Mouse (Mus musculus): Measurements from ENCODE around the gene Fam214a. TPM values are rescaled to one million over a fixed set of nuclear protein-coding genes. Genes with fewer than 3 reads are reported as not detected.

The Fam214a gene
- 10.6 and 11.9 TPM in 2 replicates for polyA plus RNA-seq (2015; fragmentation: Nextera tagmentation; extraction: Ambion mirVana)

DNA sequence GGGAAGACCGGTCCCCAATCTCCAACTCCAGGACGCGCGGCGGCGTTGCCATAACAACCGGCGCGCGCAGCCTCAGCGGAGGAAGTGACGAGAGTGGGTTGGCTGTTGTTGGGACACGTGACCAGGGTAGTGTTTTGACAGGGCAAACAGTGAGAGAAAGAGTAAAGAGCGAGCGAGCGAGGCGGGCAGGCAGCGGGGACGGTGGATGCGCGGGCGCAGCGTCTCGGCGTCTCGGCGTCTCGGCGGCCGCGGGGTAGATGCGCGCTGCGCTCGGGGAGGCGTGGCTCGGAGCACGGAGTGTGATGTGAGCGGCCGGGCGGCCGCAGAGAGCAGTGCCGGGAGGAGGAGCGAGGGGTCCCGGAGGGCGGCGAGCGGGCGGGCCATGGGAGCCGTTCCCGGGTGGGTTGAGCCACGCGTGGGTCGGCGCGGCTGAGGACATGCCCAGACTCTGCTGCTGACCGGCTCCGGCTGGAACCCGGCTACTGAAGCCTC lies at the start of gene Fam214a:
Fam214a (plus strand) TSS at position 129 of the 492 bp plus-strand sequence.
- H3K9ac ChIP-seq = peak within 1 kb of the TSS; percentile 88
- H3K27me3 ChIP-seq = no peaks in the 10 kb centered on the region
- H3K4me2 ChIP-seq (replicated peaks) = peak within 1 kb of the TSS; percentile 89
- peaks cover 16% of the 10 kb centered on the region for H3K4me1 ChIP-seq
- peak; percentile 97 for ATAC-seq (ENCODE audit: low FRiP score, low read depth)
- peak within 1 kb of the TSS; percentile 89 for H3K27ac ChIP-seq
- H3K36me3 ChIP-seq = peaks cover 4% of the 10 kb centered on the region
- peak within 1 kb of the TSS; percentile 96 for H3K4me3 ChIP-seq
- 0% methylated on average over 54 of the region's 59 CpGs for WGBS
- no peaks in the 10 kb centered on the region for H3K9me3 ChIP-seq

DNA sequence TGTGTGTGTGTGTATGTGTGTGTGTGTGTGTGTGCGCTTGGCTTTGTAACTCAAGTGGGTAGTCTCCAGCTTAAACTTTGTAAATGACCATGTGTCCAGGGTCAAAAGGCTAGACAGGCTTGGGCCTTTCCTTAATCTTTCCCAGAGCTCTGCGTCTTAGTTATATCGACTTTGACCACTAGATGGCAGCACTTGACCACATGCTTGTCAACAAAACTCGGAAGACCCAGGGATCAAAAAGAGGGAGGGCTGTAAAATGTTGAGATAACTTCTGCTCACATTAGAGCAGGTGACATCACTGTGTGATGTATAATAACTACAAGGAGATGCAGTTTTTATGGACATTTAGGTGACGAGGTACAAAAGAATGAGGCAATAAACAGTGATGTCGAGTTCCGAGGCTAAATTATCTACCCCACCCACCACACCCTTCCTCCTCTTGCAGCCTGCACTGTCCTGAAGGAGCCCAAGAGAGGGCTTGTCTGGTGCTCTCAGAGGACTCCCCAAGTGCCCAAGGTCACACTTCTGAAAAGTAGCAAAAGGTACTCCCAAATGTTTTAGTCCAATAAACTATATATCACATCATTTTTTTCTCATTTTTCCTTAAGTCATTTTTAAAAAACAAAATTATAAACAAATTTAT lies 47.7 kb upstream of the Fam214a start:
- peak; percentile 54 for ATAC-seq (ENCODE audit: low FRiP score, low read depth)

DNA sequence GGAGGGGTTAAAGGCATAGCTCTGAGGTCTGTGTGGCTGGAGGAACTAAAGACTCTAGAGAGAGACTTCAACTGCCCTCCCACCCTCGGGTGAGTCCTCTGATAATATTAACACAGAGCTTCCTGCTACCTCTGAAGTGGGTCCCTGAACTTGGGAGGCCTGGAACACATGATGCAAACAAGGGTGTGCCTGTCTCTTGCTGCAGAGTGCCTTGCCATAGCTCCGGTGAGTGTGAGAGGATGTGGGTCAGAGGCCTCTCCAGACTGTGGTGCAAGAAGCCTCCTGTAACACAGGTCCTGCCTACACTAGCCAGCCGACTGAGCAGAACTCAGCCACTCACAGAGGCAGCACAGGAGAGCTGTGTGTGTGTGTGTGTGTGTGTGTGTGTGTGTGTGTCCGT lies 45.7 kb upstream of the Fam214a start:
- Histone ChIP-seq H3K27me3 (no peaks in the 10 kb centered on the region), H3K36me3 (no peaks in the 10 kb centered on the region), H3K27ac (no peak overlapping the region), H3K4me3 (no peak overlapping the region), H3K4me2 (replicated peaks) (no peak overlapping the region), H3K9ac (no peak overlapping the region; the same call in 1 of the 2 replicates), H3K4me1 (peaks cover 5% of the 10 kb centered on the region), H3K9me3 (no peaks in the 10 kb centered on the region)
- WGBS = 40% methylated on average over 4 of the region's 4 CpGs
- ATAC-seq (ENCODE audit: low FRiP score, low read depth) = no peak; the same call in 1 of the 2 replicates

More for the DNA sequence above, 47.7 kb upstream of the Fam214a start:
- Histone ChIP-seq H3K9ac (no peak overlapping the region), H3K36me3 (no peaks in the 10 kb centered on the region), H3K4me2 (replicated peaks) (no peak overlapping the region), H3K4me1 (no peaks in the 10 kb centered on the region), H3K9me3 (no peaks in the 10 kb centered on the region), H3K27ac (no peak overlapping the region), H3K27me3 (no peaks in the 10 kb centered on the region), H3K4me3 (no peak overlapping the region)
- WGBS = 8% methylated on average over 7 of the region's 7 CpGs

DNA sequence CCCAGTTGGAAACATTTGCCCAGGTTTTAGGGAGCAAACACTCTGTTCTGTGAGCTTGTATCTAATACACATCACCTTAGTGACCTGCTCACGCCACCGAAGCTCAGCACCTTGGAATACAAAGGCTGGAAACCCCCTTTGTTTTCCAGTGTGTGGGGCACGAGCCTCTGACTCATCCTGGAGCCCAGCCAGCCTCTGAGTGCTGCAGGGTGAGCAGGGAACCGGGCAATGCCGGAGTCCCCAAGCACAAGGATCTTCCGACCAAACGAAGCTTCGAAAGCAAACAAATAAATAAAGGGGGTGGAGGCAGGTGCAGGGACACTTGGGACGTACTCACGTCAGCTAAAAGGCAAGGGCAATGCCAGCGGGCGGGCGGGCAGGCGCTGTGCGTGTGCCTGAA lies 43.4 kb upstream of the Fam214a start:
- Histone ChIP-seq H3K27me3 (no peaks in the 10 kb centered on the region), H3K36me3 (no peaks in the 10 kb centered on the region), H3K9me3 (no peaks in the 10 kb centered on the region), H3K4me3 (no peak overlapping the region), H3K27ac (no peak overlapping the region), H3K4me1 (peaks cover 16% of the 10 kb centered on the region), H3K9ac (no peak overlapping the region), H3K4me2 (replicated peaks) (no peak overlapping the region)
- no peak for ATAC-seq (ENCODE audit: low FRiP score, low read depth)
- 79% methylated on average over 15 of the region's 15 CpGs for WGBS

DNA sequence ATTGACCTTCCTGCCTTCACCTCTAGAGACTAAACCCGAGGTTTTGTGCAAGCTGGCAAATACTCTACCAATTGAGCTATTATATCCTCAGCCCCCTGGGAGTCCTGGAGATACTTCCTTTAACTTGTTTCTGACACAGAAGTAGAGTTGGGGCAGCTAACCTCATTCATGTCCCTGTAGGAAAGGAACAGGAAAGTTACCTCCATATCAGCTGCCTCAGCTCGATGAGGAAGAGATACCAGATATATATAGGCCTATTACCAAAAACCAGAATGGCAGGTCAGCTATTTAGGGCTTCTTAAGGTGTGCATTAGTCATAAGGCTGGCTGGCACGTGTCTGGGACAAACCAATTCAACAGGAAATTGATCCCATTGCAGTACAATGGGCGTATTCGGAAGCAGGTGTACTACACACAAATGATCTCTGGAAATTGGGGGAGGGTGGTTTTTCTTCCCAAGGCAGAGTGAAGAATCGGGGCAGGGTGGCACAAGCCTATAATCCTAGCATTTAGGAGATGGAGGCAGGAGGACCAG lies 42.4 kb upstream of the Fam214a start:
- no peak overlapping the region for H3K9ac ChIP-seq
- H3K36me3 ChIP-seq = no peaks in the 10 kb centered on the region
- H3K4me1 ChIP-seq = peaks cover 16% of the 10 kb centered on the region
- no peak overlapping the region for H3K4me2 ChIP-seq (replicated peaks)
- no peaks in the 10 kb centered on the region for H3K9me3 ChIP-seq
- no peak for ATAC-seq (ENCODE audit: low FRiP score, low read depth)
- WGBS = 86% methylated on average over 6 of the region's 6 CpGs
- H3K4me3 ChIP-seq = no peak overlapping the region
- no peak overlapping the region for H3K27ac ChIP-seq
- no peaks in the 10 kb centered on the region for H3K27me3 ChIP-seq

DNA sequence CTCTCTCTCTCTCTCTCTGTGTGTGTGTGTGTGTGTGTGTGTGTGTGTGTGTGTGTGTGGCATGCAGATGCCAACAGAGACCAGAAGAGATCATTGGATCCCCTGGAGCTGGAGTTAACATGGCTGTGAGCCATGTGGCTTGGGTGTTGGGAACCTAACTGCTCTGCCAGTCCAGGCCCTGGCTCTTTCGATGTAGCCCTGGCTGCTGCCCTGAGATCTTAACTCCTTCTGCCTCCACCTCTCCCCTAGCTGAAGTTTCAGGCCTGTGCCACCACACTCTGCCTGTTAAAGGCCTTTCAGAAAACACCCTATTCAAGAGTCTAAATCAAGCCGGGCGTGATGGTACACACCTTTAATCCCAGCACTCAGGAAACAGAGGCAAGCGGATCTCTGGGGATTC lies 41.3 kb upstream of the Fam214a start:
- H3K4me1 ChIP-seq = peaks cover 16% of the 10 kb centered on the region
- 75% methylated on average over 4 of the region's 4 CpGs for WGBS
- H3K9me3 ChIP-seq = no peaks in the 10 kb centered on the region
- no peak overlapping the region for H3K4me2 ChIP-seq (replicated peaks)
- no peak overlapping the region for H3K27ac ChIP-seq
- H3K27me3 ChIP-seq = no peaks in the 10 kb centered on the region
- no peaks in the 10 kb centered on the region for H3K36me3 ChIP-seq
- no peak overlapping the region for H3K4me3 ChIP-seq
- ATAC-seq (ENCODE audit: low FRiP score, low read depth) = no peak
- no peak overlapping the region for H3K9ac ChIP-seq

DNA sequence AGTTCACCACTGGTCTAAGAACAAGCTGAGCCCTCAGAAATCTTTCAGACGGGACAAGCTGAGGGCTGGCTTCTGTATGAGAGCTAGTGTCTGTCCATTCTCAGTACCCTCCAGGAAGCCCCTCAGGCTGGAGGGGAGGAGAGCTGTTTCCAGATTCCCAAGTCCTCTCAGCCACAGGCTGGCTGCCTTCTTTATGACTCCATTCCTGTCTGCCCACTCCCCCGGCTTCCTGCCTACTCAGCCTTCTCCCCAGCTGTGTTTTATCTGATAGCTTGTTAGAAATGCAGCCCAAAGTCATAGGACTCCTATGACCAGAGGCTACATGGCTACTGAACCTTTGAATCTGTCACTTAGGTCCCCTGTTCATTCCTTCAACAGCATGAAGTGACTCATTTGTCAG lies 40.8 kb upstream of the Fam214a start:
- WGBS = 15% methylated on average over 2 of the region's 2 CpGs
- Histone ChIP-seq H3K36me3 (no peaks in the 10 kb centered on the region), H3K9ac (no peak overlapping the region), H3K4me2 (replicated peaks) (no peak overlapping the region), H3K4me3 (no peak overlapping the region), H3K27me3 (no peaks in the 10 kb centered on the region), H3K4me1 (peaks cover 16% of the 10 kb centered on the region), H3K9me3 (no peaks in the 10 kb centered on the region), H3K27ac (no peak overlapping the region)
- ATAC-seq (ENCODE audit: low FRiP score, low read depth) = no peak

DNA sequence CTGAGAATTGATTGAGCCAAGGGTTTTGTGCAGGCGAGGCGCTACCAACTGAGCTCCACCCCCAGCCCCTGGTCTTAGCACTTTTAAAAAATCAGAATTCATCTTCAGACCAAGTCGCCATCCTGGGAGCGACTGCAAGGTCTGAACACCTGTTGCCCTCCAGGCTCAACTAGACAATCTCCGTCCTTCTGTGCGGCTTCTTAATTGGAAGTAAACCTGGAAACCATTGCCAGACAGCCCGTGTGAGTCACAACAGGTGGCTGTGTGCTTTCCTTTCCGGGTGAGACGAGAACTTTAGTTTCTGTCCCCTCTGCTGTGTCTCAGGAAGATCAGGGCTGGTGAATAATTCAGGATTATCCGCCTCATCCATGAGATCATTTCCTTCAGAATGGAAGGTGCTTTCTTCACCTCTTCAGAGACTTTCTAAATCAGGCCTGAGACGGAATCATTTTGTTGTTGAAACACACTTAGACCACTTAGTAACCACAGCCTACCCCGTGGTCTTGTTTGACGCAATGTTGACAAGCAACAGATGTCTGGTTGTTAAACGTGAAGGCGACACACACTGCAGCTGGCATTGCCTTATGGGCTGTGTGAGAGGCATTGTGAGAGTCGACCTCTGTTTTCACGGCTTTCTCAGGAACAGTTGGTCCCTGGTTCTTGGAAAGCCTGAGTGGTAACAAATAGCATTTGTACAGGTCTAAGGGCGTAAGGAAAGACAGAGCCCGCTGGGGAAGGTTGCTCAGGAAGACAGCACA lies 39.9 kb upstream of the Fam214a start:
- 30% methylated on average over 19 of the region's 19 CpGs for WGBS
- Histone ChIP-seq H3K27me3 (no peaks in the 10 kb centered on the region), H3K4me1 (peaks cover 16% of the 10 kb centered on the region), H3K27ac (no peak overlapping the region; the same call in 1 of the 2 replicates), H3K9ac (no peak overlapping the region), H3K36me3 (no peaks in the 10 kb centered on the region), H3K9me3 (peaks cover 5% of the 10 kb centered on the region; the same call in 1 of the 2 replicates), H3K4me3 (no peak overlapping the region), H3K4me2 (replicated peaks) (0 out of 2 replicates have a peak overlapping the region, but pooled peaks have one; percentile 4)
- ATAC-seq (ENCODE audit: low FRiP score, low read depth) = 0 out of 2 replicates have a peak, but pooled peaks have one; percentile 48

DNA sequence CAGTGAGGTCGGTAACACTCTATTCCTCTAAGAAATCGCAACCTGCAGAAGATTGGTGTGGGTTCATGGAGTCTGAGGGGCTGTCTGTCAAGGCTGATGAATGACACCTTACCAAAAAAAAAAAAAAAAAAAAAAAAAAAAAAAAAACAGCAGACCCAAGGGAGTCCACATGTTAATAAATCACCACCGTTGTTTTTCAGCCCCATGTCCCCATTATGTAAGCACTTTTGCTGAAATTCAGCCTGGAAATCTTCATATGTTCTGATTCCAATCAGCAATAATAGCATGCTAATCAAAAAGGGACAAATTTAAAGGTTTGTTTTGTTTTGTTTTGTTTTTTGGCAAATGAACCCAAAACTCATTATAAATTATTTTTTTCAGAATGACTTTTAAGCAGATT lies 37.1 kb upstream of the Fam214a start:
- ATAC-seq (ENCODE audit: low FRiP score, low read depth) = no peak
- Histone ChIP-seq H3K9me3 (peaks cover 5% of the 10 kb centered on the region; the same call in 1 of the 2 replicates), H3K4me3 (no peak overlapping the region), H3K27me3 (no peaks in the 10 kb centered on the region), H3K36me3 (no peaks in the 10 kb centered on the region), H3K4me1 (peaks cover 16% of the 10 kb centered on the region), H3K4me2 (replicated peaks) (no peak overlapping the region), H3K27ac (no peak overlapping the region), H3K9ac (no peak overlapping the region)
- WGBS = 85% methylated on average over 3 of the region's 3 CpGs

DNA sequence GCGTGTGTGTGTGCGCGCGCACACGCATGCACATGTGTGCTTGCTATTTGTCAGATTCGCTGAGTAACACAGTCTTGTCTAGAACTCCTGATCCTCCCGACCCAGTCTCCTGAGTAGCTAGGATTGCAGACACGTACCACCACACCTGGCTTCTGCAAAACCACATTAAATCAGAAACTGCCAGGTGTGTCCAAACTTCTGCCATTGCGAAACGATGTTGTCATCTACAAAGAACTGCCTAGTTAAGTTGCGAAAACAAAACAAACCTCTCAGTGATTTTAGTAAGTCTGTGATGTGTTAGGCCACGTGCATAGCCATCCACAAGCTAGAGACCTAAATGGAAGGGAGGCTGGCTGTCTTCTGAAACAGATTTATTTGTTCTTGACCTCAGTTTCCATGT lies 32.2 kb upstream of the Fam214a start:
- no peak for ATAC-seq (ENCODE audit: low FRiP score, low read depth)
- H3K27me3 ChIP-seq = no peaks in the 10 kb centered on the region
- H3K27ac ChIP-seq = no peak overlapping the region
- H3K4me2 ChIP-seq (replicated peaks) = no peak overlapping the region
- H3K4me3 ChIP-seq = no peak overlapping the region
- H3K36me3 ChIP-seq = no peaks in the 10 kb centered on the region
- H3K9ac ChIP-seq = no peak overlapping the region
- H3K9me3 ChIP-seq = peaks cover 5% of the 10 kb centered on the region; the same call in 1 of the 2 replicates
- 86% methylated on average over 12 of the region's 12 CpGs for WGBS
- peaks cover 2% of the 10 kb centered on the region; the same call in 1 of the 2 replicates for H3K4me1 ChIP-seq

DNA sequence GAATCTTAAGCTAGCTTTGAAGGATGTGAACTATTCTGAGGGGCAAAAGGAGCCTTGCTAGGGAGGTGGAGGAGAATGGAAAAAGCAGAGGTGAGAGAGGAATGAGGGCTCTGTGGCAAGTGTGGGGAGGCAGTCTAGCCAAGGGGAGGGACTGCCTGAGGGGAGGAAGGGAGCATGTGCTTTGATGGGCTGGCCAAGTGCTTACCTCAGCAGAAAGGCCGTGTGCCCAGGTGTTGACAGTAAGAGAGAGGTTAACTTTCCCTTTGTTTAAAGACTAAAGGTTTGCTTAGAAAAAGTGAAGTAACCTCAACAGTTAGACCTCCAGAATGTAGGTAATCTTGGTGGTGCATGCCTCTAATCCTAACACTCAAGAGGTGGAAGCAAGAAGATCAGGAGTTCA lies 31.3 kb upstream of the Fam214a start:
- WGBS = 18% methylated on average over 1 of the region's 1 CpGs

DNA sequence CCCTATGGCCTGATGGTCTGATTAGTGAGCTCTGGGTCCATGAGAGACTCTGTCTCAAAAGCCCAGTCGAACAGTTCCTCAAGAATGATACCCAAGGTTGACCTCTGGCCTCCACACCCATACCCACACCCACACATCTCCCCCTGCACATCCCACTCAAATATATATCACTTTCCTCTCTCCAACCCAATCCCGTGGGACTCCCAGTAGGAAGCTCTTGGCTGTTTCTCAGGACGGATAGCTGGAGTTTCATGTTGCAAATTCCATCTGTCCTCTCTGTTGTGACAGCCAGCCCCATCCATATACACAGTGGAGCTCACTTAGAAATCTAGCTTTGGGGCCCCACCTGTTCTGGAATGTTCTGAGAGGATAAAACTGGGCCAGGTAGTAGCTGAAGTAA lies 29.8 kb upstream of the Fam214a start:
- no peak for ATAC-seq (ENCODE audit: low FRiP score, low read depth)
- Histone ChIP-seq H3K27ac (no peak overlapping the region), H3K9ac (no peak overlapping the region), H3K36me3 (no peaks in the 10 kb centered on the region), H3K4me3 (no peak overlapping the region), H3K27me3 (no peaks in the 10 kb centered on the region), H3K4me2 (replicated peaks) (no peak overlapping the region), H3K4me1 (peaks cover 4% of the 10 kb centered on the region; the same call in 1 of the 2 replicates), H3K9me3 (no peaks in the 10 kb centered on the region)
- 64% methylated on average over 3 of the region's 3 CpGs for WGBS

More for the DNA sequence above, 31.3 kb upstream of the Fam214a start:
- Histone ChIP-seq H3K4me2 (replicated peaks) (no peak overlapping the region), H3K4me1 (peaks cover 4% of the 10 kb centered on the region; the same call in 1 of the 2 replicates), H3K4me3 (no peak overlapping the region), H3K27me3 (no peaks in the 10 kb centered on the region), H3K36me3 (no peaks in the 10 kb centered on the region), H3K9me3 (peaks cover 5% of the 10 kb centered on the region; the same call in 1 of the 2 replicates), H3K27ac (no peak overlapping the region), H3K9ac (no peak overlapping the region)
- ATAC-seq (ENCODE audit: low FRiP score, low read depth) = no peak
